ENCODE assay signal across 10 mouse cellular contexts in the genomic region with DNA sequence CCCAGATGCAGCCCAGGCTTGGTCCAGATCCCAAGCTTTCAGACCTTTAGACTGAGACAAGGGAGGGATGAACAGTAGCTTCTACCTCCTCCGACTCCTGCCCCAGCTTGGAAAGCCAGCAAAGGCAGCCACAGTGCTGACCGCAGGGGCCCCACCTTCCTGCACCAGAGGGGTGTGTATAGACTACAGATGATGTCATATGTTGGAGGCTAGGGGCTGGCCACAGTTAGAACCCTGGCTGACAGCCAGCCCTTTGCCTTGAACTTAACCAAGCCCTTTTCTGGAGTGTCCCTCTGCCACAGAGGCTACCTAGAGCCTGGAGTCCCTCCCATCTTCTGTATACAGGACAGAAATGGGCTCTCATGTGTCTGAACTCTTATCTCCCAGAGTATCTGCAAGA. TPM values are rescaled to one million over a fixed set of nuclear protein-coding genes. Genes with fewer than 3 reads are reported as not detected.
DNase-seq lines count a peak whose midpoint lies in the region; ATAC-seq and TF ChIP-seq lines count a peak whose summit lies in the region.
"Had no signal": no experiment of that assay in that cellular context is flagged by ENCODE, and none has a peak within 500 bp of the region (broad histone marks: within the 10 kb centered on the region; RNA-seq: fewer than 3 reads in every experiment).

No protein-coding gene starts in this region.

- peaks cover 56% of the 10 kb centered on the region for H3K4me1 ChIP-seq in forebrain, postnatal 0 days (ENCODE audit: insufficient read depth)
- H3K4me1 ChIP-seq in hindbrain, embryonic 12.5 days = peaks cover 91% of the 10 kb centered on the region
- peaks cover 57% of the 10 kb centered on the region for H3K4me1 ChIP-seq in liver, embryonic 11.5 days (replicated peaks; ENCODE audit: control insufficient read depth, insufficient read depth, low read length)

- H3K27me3 ChIP-seq in forebrain, postnatal 0 days (ENCODE audit: insufficient read depth, low read length) = no peaks in the 10 kb centered on the region
- no peaks in the 10 kb centered on the region for H3K27me3 ChIP-seq in hindbrain, embryonic 12.5 days
- no peaks in the 10 kb centered on the region; the same call in 1 of the 2 replicates for H3K27me3 ChIP-seq in liver, embryonic 11.5 days (replicated peaks; ENCODE audit: control insufficient read depth, insufficient read depth, low read length)
- H3K27me3 ChIP-seq in myocyte (ENCODE audit: control insufficient read depth, insufficient read depth, insufficient read length) = no peaks in the 10 kb centered on the region

- H3K36me3 ChIP-seq in forebrain, postnatal 0 days (ENCODE audit: insufficient read depth) = peaks cover 17% of the 10 kb centered on the region
- peaks cover 14% of the 10 kb centered on the region for H3K36me3 ChIP-seq in hindbrain, embryonic 12.5 days
- no peaks in the 10 kb centered on the region for H3K36me3 ChIP-seq in liver, embryonic 11.5 days (ENCODE audit: control insufficient read depth, insufficient read depth, low read length)
- H3K36me3 ChIP-seq in myocyte (ENCODE audit: control insufficient read depth, insufficient read depth) = no peaks in the 10 kb centered on the region

- H3ac ChIP-seq in myocyte (ENCODE audit: control insufficient read depth, insufficient read length) = no peak overlapping the region

- H3K27ac ChIP-seq in forebrain, postnatal 0 days (ENCODE audit: low read depth, low read length) = no peak overlapping the region
- peak overlapping the region; percentile 44 for H3K27ac ChIP-seq in hindbrain, embryonic 12.5 days
- no peak overlapping the region for H3K27ac ChIP-seq in liver, embryonic 11.5 days (ENCODE audit: low read depth, low read length)

- 33% methylated on average over 2 of the region's 2 CpGs for WGBS in forebrain, postnatal 0 days
- 70% methylated on average over 2 of the region's 2 CpGs for WGBS in hindbrain, embryonic 12.5 days
- WGBS in liver, embryonic 11.5 days = 25% methylated on average over 2 of the region's 2 CpGs

- peak; percentile 77 for DNase-seq in layer of hippocampus, adult 9-11 months
- DNase-seq in layer of hippocampus, postnatal 25 days (ENCODE audit: extremely low spot score in 1 of 2, low spot score in 1 of 2) = no peak
- peak; percentile 92 to 95 for DNase-seq in adrenal gland, adult (ENCODE audit: inconsistent age in 2 of 2, low spot score in 1 of 2)
- DNase-seq in forebrain, postnatal 0 days = no peak
- peak; percentile 41 for DNase-seq in liver, embryonic 11.5 days (ENCODE audit: low spot score)
- no peak for DNase-seq in embryo, embryonic 9.5 days (ENCODE audit: extremely low spot score)

- no peak overlapping the region for H3K9ac ChIP-seq in forebrain, postnatal 0 days
- H3K9ac ChIP-seq in hindbrain, embryonic 12.5 days = no peak overlapping the region
- H3K9ac ChIP-seq in liver, embryonic 11.5 days (ENCODE audit: low read depth, low read length) = no peak overlapping the region

- no peak for TF ChIP-seq POLR2A in myocyte (IDR thresholded peaks at IDR 0.05; ENCODE audit: insufficient read length, low read depth)

- H3K79me2 ChIP-seq in myocyte (ENCODE audit: control insufficient read depth, insufficient read depth) = peaks cover 84% of the 10 kb centered on the region

- peak overlapping the region; percentile 6; the same call in 1 of the 2 replicates for H3K4me2 ChIP-seq in forebrain, postnatal 0 days (ENCODE audit: low read depth)
- no peak overlapping the region for H3K4me2 ChIP-seq in hindbrain, embryonic 12.5 days (replicated peaks)
- peak overlapping the region; percentile 22; the same call in 1 of the 2 replicates for H3K4me2 ChIP-seq in liver, embryonic 11.5 days
- H3K4me2 ChIP-seq in myocyte (ENCODE audit: low read depth) = peak overlapping the region; percentile 78

- H3K9me3 ChIP-seq in forebrain, postnatal 0 days (ENCODE audit: low read length) = no peaks in the 10 kb centered on the region
- H3K9me3 ChIP-seq in hindbrain, embryonic 12.5 days (replicated peaks) = no peaks in the 10 kb centered on the region
- no peaks in the 10 kb centered on the region for H3K9me3 ChIP-seq in liver, embryonic 11.5 days (ENCODE audit: control insufficient read depth, low read length)

- no peak for ATAC-seq in forebrain, postnatal 0 days
- ATAC-seq in hindbrain, embryonic 12.5 days (ENCODE audit: low FRiP score) = no peak
- peak; percentile 63 for ATAC-seq in liver, embryonic 11.5 days (replicated peaks; ENCODE audit: low FRiP score)

- no peak for TF ChIP-seq CTCF in forebrain, postnatal 0 days (IDR thresholded peaks at IDR 0.05; ENCODE audit: low read depth)

- H3K4me3 ChIP-seq in forebrain, postnatal 0 days (ENCODE audit: low read depth, low read length) = no peak overlapping the region
- H3K4me3 ChIP-seq in hindbrain, embryonic 12.5 days = no peak overlapping the region
- no peak overlapping the region for H3K4me3 ChIP-seq in liver, embryonic 11.5 days (ENCODE audit: low read depth, low read length)
- no peak overlapping the region for H3K4me3 ChIP-seq in myocyte

TF ChIP-seq in myocyte, 11 proteins besides CTCF, POLR2A, EP300 and RAD21:
- no peak for TF ChIP-seq CEBPB (IDR thresholded peaks at IDR 0.05; ENCODE audit: insufficient read depth, poor library complexity, severe bottlenecking)
- peak in 1 of 3 experiments; percentile 37 for TF ChIP-seq MYOD1 (IDR thresholded peaks at IDR 0.05; ENCODE audit: control insufficient read depth in 1 of 3, insufficient read length in 2 of 3, low read depth in 2 of 3)
- TF ChIP-seq MYOG (IDR thresholded peaks at IDR 0.05; ENCODE audit: control insufficient read depth in 1 of 3, insufficient read depth in 1 of 3, insufficient read length in 2 of 3, low read depth in 2 of 3) = peak in 1 of 3 experiments; percentile 27

RNA-seq across cellular contexts. Expression of a gene that starts 7.5 kb away (rescaled TPM):
- 10 to 100 TPM; 36.3 to 46.3 TPM for total RNA-seq in layer of hippocampus, postnatal 25 days (2021)
- 80.5 and 93.7 TPM in 2 replicates for total RNA-seq in forebrain, postnatal 0 days (2014; rRNA removed)
- 3.1 and 3.9 TPM in 2 replicates for polyA plus RNA-seq in forebrain, postnatal 0 days (2015; fragmentation: Nextera tagmentation; extraction: Ambion mirVana)
- 7.7 and 8.6 TPM in 2 replicates for polyA plus RNA-seq in hindbrain, embryonic 12.5 days (2016; fragmentation: Nextera tagmentation; extraction: Ambion mirVana)
- polyA plus RNA-seq in liver, embryonic 11.5 days (2014; fragmentation: Nextera tagmentation; extraction: Ambion mirVana) = 4.0 and 5.3 TPM in 2 replicates
- polyA plus RNA-seq in myocyte (2012; fragmentation: generic; extraction: Trizol) = 11.9 TPM

RNA-seq across cellular contexts. Expression of a gene that starts 15.3 kb away (rescaled TPM):
- total RNA-seq in layer of hippocampus, postnatal 25 days (2021) = not detected
- total RNA-seq in forebrain, postnatal 0 days (2014; rRNA removed) = not detected in 2 replicates
- polyA plus RNA-seq in forebrain, postnatal 0 days (2015; fragmentation: Nextera tagmentation; extraction: Ambion mirVana) = not detected in 2 replicates
- polyA plus RNA-seq in hindbrain, embryonic 12.5 days (2016; fragmentation: Nextera tagmentation; extraction: Ambion mirVana) = not detected in 2 replicates
- polyA plus RNA-seq in liver, embryonic 11.5 days (2014; fragmentation: Nextera tagmentation; extraction: Ambion mirVana) = not detected in 2 replicates
- polyA plus RNA-seq in myocyte (2012; fragmentation: generic; extraction: Trizol) = not detected
- total RNA-seq: left cerebral cortex, postnatal 10 days; MEL had no signal

Comparison
In these comparisons a context has a peak if more than half of its experiments do, and no peak if none do; other contexts are left out.
1. DNase-seq: peak in layer of hippocampus, adult 9-11 months (single experiment), adrenal gland, adult (2 of 2) and liver, embryonic 11.5 days (single experiment); none in layer of hippocampus, postnatal 25 days (0 of 2), forebrain, postnatal 0 days (single experiment) and embryo, embryonic 9.5 days (single experiment).